Mouse (Mus musculus) cerebral cortex, adult 2 months (tissue): Measurements from ENCODE around the gene Cdc26.

Source experiments
- WGBS: fragments of 180-500 bp; shearing (Covaris S2); methylation state at CpG from one replicate; pipeline ENCODE4 v1.1.7; 2018; 5-methylcytosine and 5-hydroxymethylcytosine counted together

The Cdc26 gene

GRCm38 (mm10) chr4:62397616-62398365 is 10.7 kb downstream of the Cdc26 start:
- 40% methylated on average over 4 of the region's 4 CpGs for WGBS

GRCm38 (mm10) chr4:62395806-62396205 is 12.6 kb downstream of the Cdc26 start:
- 83% methylated on average over 1 of the region's 1 CpGs for WGBS

GRCm38 (mm10) chr4:62393459-62393858 is 15.0 kb downstream of the Cdc26 start:
- 54% methylated on average over 6 of the region's 6 CpGs for WGBS

GRCm38 (mm10) chr4:62391892-62392291 is 16.6 kb downstream of the Cdc26 start:
- WGBS, result 86% methylated on average over 7 of the region's 7 CpGs

- 88% methylated on average over 5 of the region's 5 CpGs for WGBS
These were observed 18.6 kb downstream of the Cdc26 start for GRCm38 (mm10) chr4:62389592-62390512.

GRCm38 (mm10) chr4:62385439-62385838 is 23.0 kb downstream of the Cdc26 start:
- WGBS, result 67% methylated on average over 7 of the region's 7 CpGs

GRCm38 (mm10) chr4:62384159-62384558 is 24.3 kb downstream of the Cdc26 start:
- WGBS, result 94% methylated on average over 1 of the region's 1 CpGs

GRCm38 (mm10) chr4:62383752-62384151 is 24.7 kb downstream of the Cdc26 start:
- 87% methylated on average over 7 of the region's 7 CpGs for WGBS

DNA sequence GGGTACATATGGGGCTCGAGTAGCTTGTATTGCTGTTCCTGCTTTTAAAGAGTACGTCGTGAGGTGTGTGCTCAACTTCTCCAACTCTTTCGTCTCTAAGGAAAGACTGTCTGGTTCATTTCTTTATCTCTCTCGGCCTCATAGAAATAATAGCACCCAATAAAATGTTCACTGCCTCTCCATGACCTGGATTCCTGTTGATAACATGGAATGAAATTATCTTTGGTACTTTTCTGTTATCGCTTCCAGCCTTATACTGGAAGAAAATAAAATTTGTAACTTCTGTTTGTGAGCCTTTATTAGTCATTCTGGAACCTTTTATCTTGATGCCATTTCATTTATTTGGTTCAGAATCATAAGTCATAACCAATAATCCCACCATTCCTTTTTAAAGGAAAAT is 25.2 kb downstream of the Cdc26 start:
- 94% methylated on average over 6 of the region's 6 CpGs for WGBS

DNA sequence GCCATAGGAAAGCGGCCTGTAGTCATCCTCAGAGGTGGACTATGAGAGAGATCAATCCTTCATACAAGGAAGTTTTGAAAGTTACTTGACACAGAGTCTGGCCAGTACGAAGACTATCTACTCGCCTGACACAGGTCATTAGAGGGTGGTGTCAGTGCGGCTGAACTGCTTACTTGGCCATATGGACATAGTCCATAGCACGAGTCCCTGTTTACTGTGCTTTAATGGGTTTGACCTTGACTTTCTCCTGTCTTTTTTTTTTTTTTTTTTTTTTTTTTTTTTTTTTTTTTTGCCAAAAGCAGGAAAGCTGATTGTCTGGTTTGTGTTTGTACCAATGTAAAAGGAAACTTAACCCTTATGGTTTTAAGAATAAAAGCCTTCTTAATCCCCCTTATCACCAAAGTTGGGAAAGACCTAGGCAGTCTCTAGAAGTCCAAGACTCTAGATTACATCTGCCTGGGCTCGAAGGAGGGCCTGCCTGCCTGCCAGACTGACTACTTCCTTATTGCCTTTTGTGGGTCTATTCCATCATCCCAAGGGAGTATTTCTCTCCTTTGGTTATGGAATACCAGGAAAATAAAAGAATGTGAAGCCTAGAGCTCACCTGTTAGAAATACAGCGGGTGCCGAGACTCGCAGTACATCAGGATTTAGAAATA is 28.6 kb downstream of the Cdc26 start:
- 88% methylated on average over 9 of the region's 9 CpGs for WGBS

GRCm38 (mm10) chr4:62376123-62376522 is 32.3 kb downstream of the Cdc26 start:
- 92% methylated on average over 2 of the region's 2 CpGs for WGBS

- WGBS, result 70% methylated on average over 4 of the region's 4 CpGs
These were observed 34.1 kb downstream of the Cdc26 start for GRCm38 (mm10) chr4:62374342-62374741.

- WGBS, result 85% methylated on average over 7 of the region's 7 CpGs
These were observed 34.8 kb downstream of the Cdc26 start for GRCm38 (mm10) chr4:62373668-62374067.

DNA sequence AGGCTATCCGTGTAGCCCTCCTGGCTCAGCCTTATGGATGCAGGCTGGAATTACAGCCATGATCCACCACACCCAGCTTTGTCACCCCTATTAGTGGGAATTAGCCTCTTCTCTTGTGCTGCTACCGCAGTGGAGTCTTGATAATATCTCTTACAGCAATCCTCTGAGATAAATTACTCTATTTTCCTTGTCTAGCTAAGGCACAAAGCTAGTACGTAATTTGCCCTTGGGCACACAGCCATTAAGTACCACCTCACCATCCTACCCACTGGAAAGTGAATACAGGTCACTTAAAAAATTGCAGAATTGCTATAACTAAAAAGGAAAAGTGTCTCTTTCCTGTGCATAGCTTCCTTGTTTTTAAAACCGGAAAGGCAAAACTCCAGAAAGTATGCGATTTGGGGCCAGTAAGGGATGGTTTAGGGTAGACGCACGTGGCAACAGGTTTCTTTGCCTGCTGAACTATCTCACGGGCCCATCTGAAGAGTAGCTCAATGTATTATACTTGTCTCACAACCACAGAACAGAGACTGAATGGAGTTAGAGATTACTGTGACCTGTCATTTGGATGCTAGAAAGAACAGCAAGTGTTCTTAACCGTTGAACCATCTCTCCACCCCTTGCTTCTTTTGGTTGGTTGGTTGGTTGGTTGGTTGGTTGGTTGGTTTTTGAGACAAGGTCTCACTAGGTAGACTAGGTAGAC is 35.5 kb downstream of the Cdc26 start:
- 85% methylated on average over 9 of the region's 9 CpGs for WGBS

DNA sequence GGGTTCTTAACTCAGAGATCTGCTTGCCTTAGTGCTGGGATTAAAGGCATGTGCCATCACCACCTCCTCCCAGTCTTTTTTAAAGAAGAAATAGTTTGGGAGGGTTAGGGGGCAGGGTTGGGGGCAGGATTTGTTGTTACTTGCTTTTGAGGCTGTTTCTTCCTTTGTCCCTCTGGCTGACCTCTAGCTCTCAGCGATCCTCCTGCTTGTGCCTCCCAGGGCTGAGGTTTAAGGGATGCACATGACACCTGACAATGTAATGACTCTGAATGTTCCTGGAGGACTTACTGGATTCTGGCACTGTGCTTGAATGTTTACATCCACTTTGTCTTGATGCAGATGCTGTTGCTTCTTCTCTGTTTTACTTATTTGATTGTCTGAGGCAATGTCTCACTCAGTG is 36.0 kb downstream of the Cdc26 start:
- WGBS, result 30% methylated on average over 1 of the region's 1 CpGs

DNA sequence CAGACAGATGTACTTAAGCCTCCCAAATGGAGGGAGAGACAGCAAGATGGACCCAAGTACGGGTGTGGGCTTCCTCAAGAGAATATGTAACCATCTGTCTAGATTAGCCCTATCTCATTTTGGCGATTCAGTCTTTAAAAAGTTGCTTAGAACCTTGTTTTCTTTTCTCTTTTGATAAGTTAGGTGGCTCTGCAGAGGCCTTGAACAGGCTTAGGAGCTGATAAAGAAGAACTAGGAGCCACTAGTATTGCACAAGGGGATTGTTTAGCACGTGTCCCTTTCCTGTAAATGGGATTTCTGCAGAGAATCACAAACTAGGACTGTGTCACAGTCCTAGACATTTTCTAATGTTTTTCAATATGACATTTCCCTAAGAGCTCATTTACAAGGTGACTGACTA is 39.4 kb downstream of the Cdc26 start:
- 74% methylated on average over 3 of the region's 3 CpGs for WGBS

DNA sequence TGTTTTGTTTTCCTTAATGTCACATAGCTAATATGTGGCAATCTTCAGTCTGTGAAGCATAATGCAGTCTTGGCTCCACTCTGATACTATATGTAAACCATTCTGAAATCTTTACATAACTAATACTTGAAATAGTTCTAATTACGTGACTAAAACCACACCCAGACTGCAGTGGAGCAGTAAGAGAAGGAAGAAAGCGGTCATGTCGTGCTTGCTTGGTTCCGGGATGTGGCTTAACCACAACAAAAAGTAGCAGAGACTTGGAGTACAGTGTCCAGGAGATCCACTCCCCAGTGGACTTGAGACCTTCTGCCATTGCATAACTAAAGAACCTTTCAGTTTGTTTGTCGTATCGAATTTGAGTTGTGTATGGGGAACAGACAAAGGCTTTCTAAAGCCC is 40.9 kb downstream of the Cdc26 start:
- WGBS, result 82% methylated on average over 6 of the region's 6 CpGs

DNA sequence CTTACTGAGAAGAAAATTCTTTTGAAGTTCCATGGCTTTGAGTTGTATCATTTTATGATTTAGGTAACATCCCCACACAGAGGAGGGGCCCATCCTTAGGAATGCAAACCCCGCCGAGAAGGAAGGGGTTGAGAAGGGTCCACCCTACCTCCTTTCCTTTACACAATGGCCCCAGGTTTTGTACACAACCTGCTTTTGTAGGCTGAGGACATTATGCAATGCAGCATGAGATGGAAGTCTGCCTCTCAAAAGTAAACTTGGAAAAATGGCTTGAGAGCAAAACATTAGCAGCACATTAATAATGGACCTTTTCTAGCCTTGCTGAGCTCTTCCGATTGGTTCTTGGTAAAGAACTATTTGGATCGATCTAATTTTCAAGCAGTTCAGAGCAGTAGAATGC is 42.2 kb downstream of the Cdc26 start:
- WGBS, result 63% methylated on average over 4 of the region's 4 CpGs

GRCm38 (mm10) chr4:62364299-62364698 is 44.1 kb downstream of the Cdc26 start:
- WGBS, result 88% methylated on average over 8 of the region's 8 CpGs

- 72% methylated on average over 2 of the region's 2 CpGs for WGBS
These were observed 46.0 kb downstream of the Cdc26 start for GRCm38 (mm10) chr4:62362437-62362836.

DNA sequence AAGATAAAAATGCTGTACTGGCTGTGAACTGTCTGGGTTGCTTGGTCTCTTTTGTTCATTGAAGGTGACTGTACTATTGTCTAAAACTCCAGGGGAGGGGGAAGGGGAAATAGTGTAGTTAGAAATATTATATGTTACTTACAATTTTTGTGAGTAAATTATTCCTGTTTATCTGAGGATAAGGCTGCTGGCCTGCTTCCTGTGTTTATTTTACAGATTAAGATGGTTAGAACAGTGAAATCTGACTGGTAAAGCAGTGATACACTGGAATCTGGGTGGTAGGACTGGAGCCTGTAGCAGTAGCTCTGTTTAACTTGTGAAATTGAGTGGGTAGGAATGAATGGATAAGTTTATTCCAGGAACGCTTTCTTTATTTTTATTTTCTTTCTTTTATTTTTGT is 46.4 kb downstream of the Cdc26 start:
- 53% methylated on average over 1 of the region's 1 CpGs for WGBS

GRCm38 (mm10) chr4:62361571-62361970 is 46.9 kb downstream of the Cdc26 start:
- WGBS, result 28% methylated on average over 6 of the region's 6 CpGs
